Mouse (Mus musculus) forebrain, embryonic 12.5 days (tissue): Measurements from ENCODE around the gene Cfap157. TPM values are rescaled to one million over a fixed set of nuclear protein-coding genes. Genes with fewer than 3 reads are reported as not detected.

Experiments
- ATAC-seq: fragments of 200-750 bp; cut with Nextera tagmentation; 2 replicates; pipeline ENCODE4 v1.8.0; 2017; ENCODE audit warnings: moderate TSS enrichment; ENCODE audit not compliant: low FRiP score
- H3K27ac ChIP-seq: fragments of 300-500 bp; sonication (generic); 2 replicates; pipeline ENCODE4 v1.5.1; 2016; ENCODE audit warnings: mild to moderate bottlenecking
- H3K27me3 ChIP-seq: fragments of 300-500 bp; sonication (generic); 2 replicates; pipeline ENCODE4 v1.6.1; 2016; ENCODE audit warnings: mild to moderate bottlenecking
- H3K36me3 ChIP-seq: fragments of 300-500 bp; sonication (generic); replicated peaks from 2 replicates; pipeline ENCODE4 v1.6.1; 2016; ENCODE audit warnings: mild to moderate bottlenecking
- H3K4me1 ChIP-seq: fragments of 300-500 bp; sonication (generic); 2 replicates; pipeline ENCODE4 v1.6.1; 2016
- H3K4me2 ChIP-seq: fragments of 300-500 bp; sonication (generic); 2 replicates; pipeline ENCODE4 v1.6.1; 2016; ENCODE audit warnings: mild to moderate bottlenecking, moderate library complexity
- H3K4me3 ChIP-seq: fragments of 300-500 bp; sonication (generic); replicated peaks from 2 replicates; pipeline ENCODE4 v1.5.1; 2016; ENCODE audit warnings: mild to moderate bottlenecking
- H3K9ac ChIP-seq: fragments of 300-500 bp; sonication (generic); 2 replicates; pipeline ENCODE4 v1.6.1; 2016; ENCODE audit warnings: mild to moderate bottlenecking
- H3K9me3 ChIP-seq: fragments of 300-500 bp; sonication (generic); 2 replicates; pipeline ENCODE4 v1.6.1; 2016
- WGBS: fragments of 180-500 bp; shearing (Covaris S2); methylation state at CpG from one replicate; pipeline ENCODE4 v1.1.7; 2016; 5-methylcytosine and 5-hydroxymethylcytosine counted together
- polyA plus RNA-seq: library from polyadenylated mRNA; unstranded; fragments of >200 nt; fragmentation: Nextera tagmentation; extraction: Ambion mirVana; gene quantifications from 2 replicates; pipeline ENCODE4 v1.2.1, GENCODE M21; 2016

Cfap157 gene
- 0.15 and 0.45 TPM in 2 replicates for polyA plus RNA-seq

- Histone ChIP-seq H3K4me1 (no peaks in the 10 kb centered on the region), H3K27ac (no peak within 1 kb of the TSS), H3K4me3 (no peak within 1 kb of the TSS), H3K9ac (no peak within 1 kb of the TSS), H3K36me3 (no peaks in the 10 kb centered on the region), H3K4me2 (no peak within 1 kb of the TSS), H3K9me3 (no peaks in the 10 kb centered on the region), H3K27me3 (no peaks in the 10 kb centered on the region)
- no peak for ATAC-seq
- 71% methylated on average over 4 of the region's 4 CpGs for WGBS
These were observed at the start of gene Cfap157 for GRCm38 (mm10) chr2:32784048-32784681. TSS of gene Cfap157 (minus strand) at chr2:32784428.

DNA sequence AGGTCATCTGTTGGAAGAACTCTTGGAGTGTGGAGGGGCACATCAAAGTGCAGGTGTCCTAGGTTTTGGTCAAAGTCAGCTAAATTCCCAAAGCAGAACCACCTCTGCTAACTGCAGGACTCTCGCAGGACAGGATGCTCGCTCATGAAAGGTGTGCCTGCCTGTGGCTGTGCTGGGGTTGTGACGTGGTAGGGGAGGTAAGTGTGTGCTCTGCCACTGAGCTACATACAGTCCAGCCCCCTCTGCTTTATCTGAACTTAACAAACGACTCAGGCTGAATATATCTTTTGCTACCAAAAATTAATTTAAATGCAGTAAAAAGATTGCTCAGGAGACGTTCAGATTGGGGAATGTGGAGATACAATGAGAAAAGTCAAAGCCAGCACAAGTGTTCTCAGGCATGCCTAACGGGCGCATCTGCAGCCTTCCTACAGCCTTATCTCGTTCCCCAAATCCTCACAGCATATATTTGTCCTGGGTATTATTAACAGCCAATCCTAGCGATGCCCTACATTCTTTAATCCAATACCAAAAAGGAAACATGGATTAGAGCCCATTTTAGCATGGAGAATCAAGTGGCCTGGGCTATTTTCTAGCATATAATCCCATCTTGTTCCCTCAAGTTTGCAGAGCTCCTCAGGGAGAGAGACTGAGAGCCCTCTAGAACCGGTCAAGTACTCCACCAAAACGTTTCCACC, 44.9 kb upstream of the Cfap157 start:
- no peak overlapping the region for H3K27ac ChIP-seq
- H3K27me3 ChIP-seq, result no peaks in the 10 kb centered on the region
- H3K9me3 ChIP-seq, result no peaks in the 10 kb centered on the region
- H3K9ac ChIP-seq, result no peak overlapping the region
- peaks cover 11% of the 10 kb centered on the region for H3K4me1 ChIP-seq
- no peaks in the 10 kb centered on the region for H3K36me3 ChIP-seq
- ATAC-seq, result no peak
- WGBS, result 79% methylated on average over 11 of the region's 11 CpGs
- H3K4me2 ChIP-seq, result no peak overlapping the region
- H3K4me3 ChIP-seq, result no peak overlapping the region

GRCm38 (mm10) chr2:32825796-32826195, 41.6 kb upstream of the Cfap157 start:
- H3K36me3 ChIP-seq, result no peaks in the 10 kb centered on the region
- H3K4me3 ChIP-seq, result no peak overlapping the region
- no peak for ATAC-seq
- peaks cover 22% of the 10 kb centered on the region for H3K4me1 ChIP-seq
- H3K9ac ChIP-seq, result no peak overlapping the region
- no peak overlapping the region for H3K27ac ChIP-seq
- H3K27me3 ChIP-seq, result no peaks in the 10 kb centered on the region
- H3K9me3 ChIP-seq, result no peaks in the 10 kb centered on the region
- 88% methylated on average over 6 of the region's 6 CpGs for WGBS
- H3K4me2 ChIP-seq, result no peak overlapping the region

DNA sequence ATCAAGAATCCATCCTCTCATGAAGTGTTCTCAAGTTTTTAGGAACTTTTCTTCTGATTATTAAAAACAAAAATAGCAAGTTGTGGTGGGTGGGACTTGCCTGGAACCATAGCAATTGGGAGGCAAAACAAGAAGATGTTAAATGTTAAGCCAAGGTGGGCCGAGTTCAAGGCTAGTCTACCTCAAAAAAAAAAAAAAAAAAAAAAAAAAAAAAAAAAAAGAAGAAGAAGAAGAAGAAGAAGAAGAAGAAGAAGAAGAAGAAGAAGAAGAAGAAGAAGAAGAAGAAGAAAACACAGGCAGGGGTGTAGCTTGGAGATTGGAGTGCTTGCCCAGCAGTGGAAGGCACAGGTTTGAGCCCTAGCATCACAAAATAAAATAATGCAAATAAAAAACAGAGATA, 40.5 kb upstream of the Cfap157 start:
- no peak for ATAC-seq
- Histone ChIP-seq H3K27me3 (no peaks in the 10 kb centered on the region), H3K9me3 (no peaks in the 10 kb centered on the region), H3K9ac (no peak overlapping the region), H3K4me1 (peaks cover 22% of the 10 kb centered on the region), H3K4me3 (no peak overlapping the region), H3K4me2 (no peak overlapping the region), H3K27ac (peak overlapping the region; percentile 68), H3K36me3 (no peaks in the 10 kb centered on the region)
- 100% methylated on average over 1 of the region's 1 CpGs for WGBS

GRCm38 (mm10) chr2:32824181-32824580, 40.0 kb upstream of the Cfap157 start:
- Histone ChIP-seq H3K36me3 (no peaks in the 10 kb centered on the region), H3K9me3 (no peaks in the 10 kb centered on the region), H3K4me3 (no peak overlapping the region), H3K4me2 (no peak overlapping the region), H3K9ac (no peak overlapping the region), H3K27ac (peak overlapping the region; percentile 68), H3K4me1 (peaks cover 19% of the 10 kb centered on the region), H3K27me3 (no peaks in the 10 kb centered on the region)
- ATAC-seq, result 0 out of 2 replicates have a peak, but pooled peaks have one; percentile 44
- WGBS, result 53% methylated on average over 8 of the region's 8 CpGs

DNA sequence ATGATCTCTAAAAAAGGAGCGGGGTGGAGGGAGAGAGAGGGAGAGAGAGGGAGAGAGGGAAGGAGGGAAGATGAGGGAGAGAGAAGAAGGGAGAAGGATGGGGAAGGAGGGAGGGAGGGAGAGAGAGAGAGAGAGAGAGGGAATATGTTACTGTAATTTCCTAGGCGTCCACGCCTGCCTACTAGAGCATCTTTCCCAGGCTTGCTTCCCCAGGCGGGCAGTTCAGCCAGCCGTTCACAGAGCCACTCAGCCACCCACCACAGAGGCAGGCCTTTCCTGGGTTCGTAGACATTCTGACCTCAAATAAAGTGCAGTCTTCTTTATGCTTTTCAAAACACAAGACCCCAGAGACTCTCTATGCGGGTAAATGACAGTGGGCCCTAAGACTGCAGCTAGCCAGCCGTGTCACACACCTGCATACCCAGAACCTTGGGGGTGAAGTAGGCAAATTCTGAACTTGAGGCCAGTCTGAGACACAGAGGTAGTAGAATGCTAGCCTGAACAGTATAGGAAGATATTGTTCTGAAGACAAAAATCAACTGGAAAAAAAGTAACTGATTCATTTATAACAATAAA, 39.4 kb upstream of the Cfap157 start:
- no peak for ATAC-seq
- Histone ChIP-seq H3K27ac (peak overlapping the region; percentile 68), H3K27me3 (no peaks in the 10 kb centered on the region), H3K4me2 (no peak overlapping the region), H3K9me3 (no peaks in the 10 kb centered on the region), H3K4me1 (peaks cover 19% of the 10 kb centered on the region), H3K4me3 (no peak overlapping the region), H3K9ac (no peak overlapping the region), H3K36me3 (no peaks in the 10 kb centered on the region)
- WGBS, result 74% methylated on average over 8 of the region's 8 CpGs

GRCm38 (mm10) chr2:32823153-32823552, 38.9 kb upstream of the Cfap157 start:
- peaks cover 19% of the 10 kb centered on the region for H3K4me1 ChIP-seq
- H3K9me3 ChIP-seq, result no peaks in the 10 kb centered on the region
- no peak overlapping the region for H3K9ac ChIP-seq
- no peak overlapping the region for H3K4me3 ChIP-seq
- no peaks in the 10 kb centered on the region for H3K27me3 ChIP-seq
- peaks cover under 1% of the 10 kb centered on the region; the same call in 1 of the 2 replicates for H3K36me3 ChIP-seq
- peak overlapping the region; percentile 68 for H3K27ac ChIP-seq
- no peak for ATAC-seq
- no peak overlapping the region for H3K4me2 ChIP-seq
- WGBS, result 72% methylated on average over 11 of the region's 11 CpGs

- H3K9ac ChIP-seq, result no peak overlapping the region
- no peaks in the 10 kb centered on the region for H3K9me3 ChIP-seq
- H3K4me1 ChIP-seq, result peaks cover 21% of the 10 kb centered on the region
- 83% methylated on average over 6 of the region's 6 CpGs for WGBS
- H3K4me2 ChIP-seq, result no peak overlapping the region
- H3K27ac ChIP-seq, result no peak overlapping the region
- H3K4me3 ChIP-seq, result no peak overlapping the region
- no peak for ATAC-seq
- peaks cover 6% of the 10 kb centered on the region; the same call in 1 of the 2 replicates for H3K36me3 ChIP-seq
- no peaks in the 10 kb centered on the region for H3K27me3 ChIP-seq
These were observed 38.4 kb upstream of the Cfap157 start for GRCm38 (mm10) chr2:32822643-32823042.

DNA sequence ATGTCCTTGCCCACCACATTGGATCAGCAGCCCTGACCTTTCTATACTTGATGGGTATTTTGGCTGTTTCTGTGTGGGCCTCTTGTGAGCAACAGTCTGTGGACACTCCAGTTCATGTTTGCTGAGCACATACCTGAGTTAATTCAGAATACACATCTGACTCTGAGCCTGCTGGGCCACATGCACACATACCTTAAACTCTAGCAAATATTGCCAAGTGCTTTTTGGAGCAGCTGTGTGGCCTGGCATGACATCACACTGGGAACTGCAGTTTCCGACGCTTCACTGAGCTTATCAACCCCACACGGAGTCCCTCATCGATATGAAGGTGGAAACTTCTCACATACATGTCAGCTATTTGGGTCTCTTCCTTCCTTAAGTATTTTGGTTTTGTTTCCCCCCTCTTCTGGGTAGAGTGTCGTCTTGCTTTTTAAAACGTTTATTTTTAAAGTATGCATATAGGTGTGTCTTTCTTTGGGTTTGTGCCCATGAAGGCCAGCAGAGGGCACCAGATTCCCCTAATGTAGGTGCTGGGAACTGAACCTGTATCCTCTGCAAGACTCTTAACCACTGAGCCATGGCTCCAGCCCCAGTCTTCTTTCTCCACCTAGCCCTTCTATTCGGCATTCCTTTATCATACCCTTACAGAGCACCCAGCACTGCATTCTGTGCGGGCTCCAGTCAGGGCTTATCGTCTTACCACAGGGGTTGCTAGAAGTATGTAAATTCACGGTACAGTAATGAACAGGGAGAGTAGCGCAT, 37.0 kb upstream of the Cfap157 start:
- no peaks in the 10 kb centered on the region for H3K27me3 ChIP-seq
- no peak for ATAC-seq
- peaks cover 23% of the 10 kb centered on the region for H3K4me1 ChIP-seq
- no peaks in the 10 kb centered on the region for H3K9me3 ChIP-seq
- peaks cover 6% of the 10 kb centered on the region; the same call in 1 of the 2 replicates for H3K36me3 ChIP-seq
- no peak overlapping the region for H3K4me3 ChIP-seq
- 72% methylated on average over 11 of the region's 11 CpGs for WGBS
- no peak overlapping the region for H3K4me2 ChIP-seq
- H3K27ac ChIP-seq, result no peak overlapping the region
- H3K9ac ChIP-seq, result no peak overlapping the region

DNA sequence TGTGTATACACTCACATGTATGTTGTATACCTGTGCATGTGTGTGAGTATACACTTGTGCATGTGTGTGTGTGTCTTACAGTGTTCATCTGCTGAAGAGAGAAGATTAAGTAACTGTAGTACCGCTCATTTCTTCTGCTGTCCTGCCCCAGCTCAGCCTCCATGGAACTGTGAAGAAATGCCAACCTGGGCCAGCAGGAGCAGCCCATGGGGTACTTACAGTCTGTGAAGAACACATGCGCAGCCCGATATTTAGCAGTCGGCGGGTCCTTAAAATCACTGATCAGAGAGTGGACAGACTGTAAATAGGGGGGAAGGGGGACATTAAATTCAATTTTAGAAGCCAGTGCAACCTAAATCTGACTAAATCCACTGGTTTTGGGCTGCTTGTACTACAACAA, 34.0 kb upstream of the Cfap157 start:
- peaks cover 13% of the 10 kb centered on the region for H3K36me3 ChIP-seq
- no peak overlapping the region for H3K4me3 ChIP-seq
- no peak for ATAC-seq
- H3K4me1 ChIP-seq, result peaks cover 9% of the 10 kb centered on the region
- no peaks in the 10 kb centered on the region for H3K9me3 ChIP-seq
- H3K4me2 ChIP-seq, result no peak overlapping the region
- no peaks in the 10 kb centered on the region for H3K27me3 ChIP-seq
- H3K27ac ChIP-seq, result no peak overlapping the region
- no peak overlapping the region for H3K9ac ChIP-seq
- WGBS, result 88% methylated on average over 5 of the region's 5 CpGs

GRCm38 (mm10) chr2:32817589-32817988, 33.4 kb upstream of the Cfap157 start:
- H3K9me3 ChIP-seq, result no peaks in the 10 kb centered on the region
- no peak for ATAC-seq
- WGBS, result 63% methylated on average over 7 of the region's 7 CpGs
- peaks cover 4% of the 10 kb centered on the region for H3K4me1 ChIP-seq
- H3K4me2 ChIP-seq, result no peak overlapping the region
- H3K27me3 ChIP-seq, result no peaks in the 10 kb centered on the region
- peaks cover 13% of the 10 kb centered on the region for H3K36me3 ChIP-seq
- H3K9ac ChIP-seq, result no peak overlapping the region
- H3K27ac ChIP-seq, result peak overlapping the region; percentile 73
- no peak overlapping the region for H3K4me3 ChIP-seq

GRCm38 (mm10) chr2:32816946-32817581, 32.8 kb upstream of the Cfap157 start:
- no peaks in the 10 kb centered on the region for H3K9me3 ChIP-seq
- H3K27me3 ChIP-seq, result no peaks in the 10 kb centered on the region
- WGBS, result 78% methylated on average over 17 of the region's 17 CpGs
- no peak overlapping the region for H3K4me2 ChIP-seq
- H3K27ac ChIP-seq, result peak overlapping the region; percentile 73
- no peak overlapping the region for H3K4me3 ChIP-seq
- H3K36me3 ChIP-seq, result peaks cover 16% of the 10 kb centered on the region
- ATAC-seq, result peak; percentile 63; the same call in 1 of the 2 replicates
- H3K9ac ChIP-seq, result no peak overlapping the region
- peaks cover 4% of the 10 kb centered on the region for H3K4me1 ChIP-seq
